Mouse (Mus musculus) olfactory bulb, adult 2 months (tissue): Measurements from ENCODE around the gene Gpat3.

Experiments
- CTCF ChIP-seq: fragments of 200-500 bp; IDR thresholded peaks from 2 replicates; pipeline ENCODE4 v1.5.1; 2012; ENCODE audit warnings: low read depth, mild to moderate bottlenecking, low read length, moderate library complexity; ENCODE audit not compliant: insufficient read depth
- POLR2A ChIP-seq: fragments of 200-500 bp; IDR thresholded peaks from 2 replicates; pipeline ENCODE4 v1.6.1; 2012; ENCODE audit warnings: mild to moderate bottlenecking, low read depth, low read length, moderate library complexity; ENCODE audit not compliant: insufficient read depth

DNA sequence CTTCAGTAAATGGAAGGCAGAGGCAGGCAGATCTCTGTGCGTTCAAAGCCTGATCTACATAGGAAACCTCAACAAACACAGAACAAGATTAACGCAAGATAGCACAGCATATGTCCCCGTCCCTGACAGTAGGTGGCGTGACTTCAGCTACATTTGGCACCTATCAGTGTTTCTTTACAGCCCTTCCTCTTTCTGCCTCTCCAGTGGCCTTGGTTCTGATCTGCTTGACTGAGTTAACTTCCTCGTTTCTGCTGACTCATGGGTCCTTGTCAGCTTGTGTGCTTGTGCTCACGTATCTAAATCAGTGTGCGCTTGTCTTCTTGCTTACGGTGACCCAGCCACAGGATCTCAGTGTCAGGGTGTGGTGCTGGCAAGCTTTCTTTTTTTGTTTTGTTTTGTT is 26.5 kb downstream of the Gpat3 start:
- TF ChIP-seq POLR2A (no peak), CTCF (no peak)
